Mouse (Mus musculus) intestine, postnatal 0 days (tissue): ENCODE data around the gene Olfr204. TPM values are rescaled to one million over a fixed set of nuclear protein-coding genes. Genes with fewer than 3 reads are reported as not detected.
"Not testable (repeated sequence)": the region's sequence is repeated elsewhere in the genome, so short reads cannot be mapped to it uniquely, and the experiment has no call there.

Source experiments
- ATAC-seq: fragments of 200-750 bp; cut with Nextera tagmentation; 2 replicates; pipeline ENCODE4 v1.8.0; 2017; ENCODE audit warnings: mild to moderate bottlenecking, moderate TSS enrichment, moderate library complexity
- H3K27ac ChIP-seq: fragments of 300-500 bp; sonication (generic); 2 replicates; pipeline ENCODE4 v1.5.1; 2014; ENCODE audit warnings: mild to moderate bottlenecking, low read depth, low read length, moderate library complexity
- H3K27me3 ChIP-seq: fragments of 300-500 bp; sonication (generic); replicated peaks from 2 replicates; pipeline ENCODE4 v1.6.1; 2014; ENCODE audit warnings: low read length, mixed read lengths; ENCODE audit not compliant: control insufficient read depth, insufficient read depth
- H3K36me3 ChIP-seq: fragments of 300-500 bp; sonication (generic); 2 replicates; pipeline ENCODE4 v1.6.1; 2014; ENCODE audit warnings: mild to moderate bottlenecking, moderate library complexity; ENCODE audit not compliant: control insufficient read depth, insufficient read depth
- H3K4me1 ChIP-seq: fragments of 300-500 bp; sonication (generic); replicated peaks from 2 replicates; pipeline ENCODE4 v1.6.1; 2014; ENCODE audit warnings: antibody characterized with exemption, low read length, mixed read lengths; ENCODE audit not compliant: control insufficient read depth, insufficient read depth
- H3K4me2 ChIP-seq: fragments of 300-500 bp; sonication (generic); replicated peaks from 2 replicates; pipeline ENCODE4 v1.6.1; 2014; ENCODE audit warnings: low read depth, mild to moderate bottlenecking, moderate library complexity
- H3K4me3 ChIP-seq: fragments of 300-500 bp; sonication (generic); 2 replicates; pipeline ENCODE4 v1.5.1; 2014; ENCODE audit warnings: low read depth, low read length
- H3K9ac ChIP-seq: fragments of 300-500 bp; sonication (generic); 2 replicates; pipeline ENCODE4 v1.6.1; 2014; ENCODE audit warnings: mild to moderate bottlenecking, low read depth, low read length
- H3K9me3 ChIP-seq: fragments of 300-500 bp; sonication (generic); 2 replicates; pipeline ENCODE4 v1.6.1; 2016; ENCODE audit warnings: mixed run types; ENCODE audit not compliant: control insufficient read depth
- CTCF ChIP-seq: sonication (generic); IDR thresholded peaks from 2 replicates; pipeline ENCODE4 v1.5.1; 2016; ENCODE audit warnings: low read depth, mild to moderate bottlenecking, control low read depth, antibody characterized with exemption, moderate library complexity
- WGBS: fragments of 180-500 bp; shearing (Covaris S2); extraction: QIAGEN DNeasy Blood & Tissue Kit; methylation state at CpG from one replicate; pipeline ENCODE4 v1.1.7; 2014; 5-methylcytosine and 5-hydroxymethylcytosine counted together
- polyA plus RNA-seq: library from polyadenylated mRNA; unstranded; fragments of >200 nt; fragmentation: Nextera tagmentation; extraction: Ambion mirVana; gene quantifications from 2 replicates; pipeline ENCODE4 v1.2.1, GENCODE M21; 2015

Olfr204 gene
- polyA plus RNA-seq, 1 experiment from 2014 or later, result not detected

DNA sequence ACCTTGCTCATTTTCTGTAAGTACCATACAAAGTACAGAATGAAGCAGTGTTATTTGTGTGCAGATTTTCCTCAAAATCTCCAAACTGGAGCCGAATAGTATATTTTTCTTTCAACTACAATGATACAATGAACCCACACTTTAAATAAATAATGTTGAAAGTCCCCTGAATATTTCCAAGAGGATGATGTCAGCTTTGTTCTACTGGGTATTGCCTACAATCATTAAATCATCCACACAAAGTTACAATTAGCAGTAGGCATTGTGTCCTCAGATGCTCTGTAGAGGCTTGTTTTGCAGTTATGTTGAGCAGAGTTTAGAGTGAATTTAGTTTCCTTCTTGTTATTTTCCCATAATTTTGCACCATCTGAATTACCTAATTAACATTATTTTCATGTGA is 31.4 kb downstream of the Olfr204 start, which contains the start of gene Olfr202:
TSS of gene Olfr202 (minus strand) at position 101 of the 400 bp plus-strand sequence.
- Histone ChIP-seq H3K27ac (no peak within 1 kb of the TSS), H3K4me3 (no peak within 1 kb of the TSS), H3K36me3 (no peaks in the 10 kb centered on the region), H3K9me3 (no peaks in the 10 kb centered on the region), H3K4me2 (no peak within 1 kb of the TSS), H3K4me1 (no peaks in the 10 kb centered on the region), H3K27me3 (no peaks in the 10 kb centered on the region), H3K9ac (no peak within 1 kb of the TSS)
- WGBS, result 89% methylated on average over 1 of the region's 1 CpGs
- no peak for TF ChIP-seq CTCF
- ATAC-seq, result no peak

DNA sequence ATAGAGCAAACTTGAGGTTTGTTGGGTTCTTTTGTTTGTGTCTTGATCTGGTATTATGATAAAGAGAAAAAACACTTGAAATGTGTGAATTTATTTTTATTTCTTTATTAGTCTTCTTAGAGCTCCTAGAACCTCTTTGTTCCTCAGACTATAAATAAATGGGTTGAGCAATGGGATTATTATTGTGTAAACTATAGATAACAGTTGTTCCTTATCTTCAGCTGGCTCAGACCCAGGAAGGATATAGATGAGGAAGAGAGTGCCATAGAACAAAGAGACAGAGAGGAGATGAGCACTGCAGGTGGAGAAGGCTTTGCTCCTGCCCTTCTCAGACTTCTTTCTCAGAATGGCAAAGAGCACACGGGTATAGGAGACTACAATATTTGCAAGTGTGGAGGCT is 34.6 kb downstream of the Olfr204 start:
- no peaks in the 10 kb centered on the region for H3K9me3 ChIP-seq
- 48% methylated on average over 1 of the region's 1 CpGs for WGBS
- no peaks in the 10 kb centered on the region for H3K4me1 ChIP-seq
- no peak overlapping the region for H3K4me3 ChIP-seq
- no peaks in the 10 kb centered on the region for H3K27me3 ChIP-seq
- H3K4me2 ChIP-seq, result no peak overlapping the region
- no peak for TF ChIP-seq CTCF
- no peak overlapping the region for H3K9ac ChIP-seq
- no peak overlapping the region for H3K27ac ChIP-seq
- H3K36me3 ChIP-seq, result no peaks in the 10 kb centered on the region
- no peak for ATAC-seq

- H3K9ac ChIP-seq, result no peak overlapping the region
- TF ChIP-seq CTCF, result no peak
- no peak overlapping the region for H3K27ac ChIP-seq
- H3K4me1 ChIP-seq, result no peaks in the 10 kb centered on the region
- no peak overlapping the region for H3K4me2 ChIP-seq
- ATAC-seq, result no peak
- WGBS, result 60% methylated on average over 3 of the region's 3 CpGs
- no peaks in the 10 kb centered on the region for H3K36me3 ChIP-seq
- no peaks in the 10 kb centered on the region for H3K27me3 ChIP-seq
- H3K4me3 ChIP-seq, result no peak overlapping the region
- H3K9me3 ChIP-seq, result no peaks in the 10 kb centered on the region
Measured at GRCm38 (mm10) chr16:59280542-59280941, 37.5 kb downstream of the Olfr204 start.

- not testable (repeated sequence) for ATAC-seq, H3K9ac ChIP-seq, H3K27me3 ChIP-seq, H3K27ac ChIP-seq, H3K4me2 ChIP-seq, H3K4me3 ChIP-seq, H3K4me1 ChIP-seq, H3K36me3 ChIP-seq, H3K9me3 ChIP-seq
- WGBS, result 85% methylated on average over 4 of the region's 4 CpGs
Measured at GRCm38 (mm10) chr16:59272532-59272931, 45.5 kb downstream of the Olfr204 start, which contains the start of gene Olfr201. Olfr201 (minus strand) TSS chr16:59272632.

- H3K4me1 ChIP-seq, H3K4me3 ChIP-seq, H3K36me3 ChIP-seq, H3K4me2 ChIP-seq, H3K9me3 ChIP-seq, H3K27ac ChIP-seq, H3K27me3 ChIP-seq, H3K9ac ChIP-seq: not testable (repeated sequence)
- peak; percentile 93 for ATAC-seq
- 53% methylated on average over 4 of the region's 4 CpGs for WGBS
Measured at GRCm38 (mm10) chr16:59269097-59269496, 49.0 kb downstream of the Olfr204 start.

Other genes starting within 250 kb of the Olfr204 start
- gene Olfr190, start 240.2 kb downstream of the Olfr204 start, polyA plus RNA-seq, result 0.03 and 0.07 TPM in 2 replicates
- not detected in 2 replicates for gene Olfr191, start 228.4 kb downstream of the Olfr204 start, polyA plus RNA-seq
- gene Olfr193, start 206.4 kb downstream of the Olfr204 start, polyA plus RNA-seq, result not detected in 2 replicates
- gene Olfr194, start 197.2 kb downstream of the Olfr204 start, polyA plus RNA-seq, result not detected in 2 replicates
- not detected in 2 replicates for gene Olfr195, start 171.2 kb downstream of the Olfr204 start, polyA plus RNA-seq
- gene Olfr196, start 147.8 kb downstream of the Olfr204 start, polyA plus RNA-seq, result not detected in 2 replicates
- gene Olfr198, start 114.7 kb downstream of the Olfr204 start, polyA plus RNA-seq, result not detected in 2 replicates
- not detected in 2 replicates for gene Olfr199, start 98.5 kb downstream of the Olfr204 start, polyA plus RNA-seq
- 0.05 and 0.09 TPM in 2 replicates for gene Olfr201, start 45.6 kb downstream of the Olfr204 start, polyA plus RNA-seq
- not detected in 2 replicates for gene Olfr202, start 31.5 kb downstream of the Olfr204 start, polyA plus RNA-seq
- gene Olfr203, start 19.4 kb downstream of the Olfr204 start, polyA plus RNA-seq, result 0.10 TPM in 1 of 2 replicates, not detected in the other
- not detected in 2 replicates for gene Olfr205, start 12.9 kb upstream of the Olfr204 start, polyA plus RNA-seq
- gene Olfr206, start 31.0 kb upstream of the Olfr204 start, polyA plus RNA-seq, result not detected in 2 replicates
- gene Olfr209, start 45.7 kb upstream of the Olfr204 start, polyA plus RNA-seq, result not detected in 2 replicates
- not detected in 2 replicates for gene Gabrr3, start 89.1 kb upstream of the Olfr204 start, polyA plus RNA-seq
- gene Riox2, start 153.5 kb upstream of the Olfr204 start, polyA plus RNA-seq, result 12.8 and 13.6 TPM in 2 replicates